Mouse (Mus musculus) cerebellum, adult (tissue): ENCODE results near the gene Hist1h1c.
A peak's percentile ranks its signal among the peaks of the same experiment; 100 is the strongest.
"Not testable (repeated sequence)": the region's sequence is repeated elsewhere in the genome, so short reads cannot be mapped to it uniquely, and the experiment has no call there.

Experiments
- ATAC-seq: cut with Nextera tagmentation; 2 replicates; pipeline ENCODE4 v1.9.2; 2017; ENCODE audit warnings: mild to moderate bottlenecking, moderate library complexity, mixed read lengths; ENCODE audit not compliant: insufficient number of reproducible peaks, low FRiP score, low TSS enrichment

Hist1h1c gene

DNA sequence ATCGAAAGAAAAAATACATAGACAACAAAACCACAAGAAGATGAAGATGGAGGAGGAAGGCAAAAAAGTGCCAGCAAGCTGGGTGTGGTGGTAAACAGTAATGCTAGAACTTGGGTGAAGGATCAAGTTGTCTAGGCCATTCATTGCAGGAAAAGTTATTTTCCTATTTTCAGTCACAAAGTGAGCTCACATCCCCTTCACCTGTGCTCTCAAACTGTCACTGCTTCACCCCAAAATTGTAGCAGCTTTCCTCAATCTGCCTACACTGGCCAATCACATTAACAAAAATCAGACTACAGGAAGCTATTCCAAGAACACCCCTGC lies 21.3 kb downstream of the Hist1h1c start:
- no peak for ATAC-seq

DNA sequence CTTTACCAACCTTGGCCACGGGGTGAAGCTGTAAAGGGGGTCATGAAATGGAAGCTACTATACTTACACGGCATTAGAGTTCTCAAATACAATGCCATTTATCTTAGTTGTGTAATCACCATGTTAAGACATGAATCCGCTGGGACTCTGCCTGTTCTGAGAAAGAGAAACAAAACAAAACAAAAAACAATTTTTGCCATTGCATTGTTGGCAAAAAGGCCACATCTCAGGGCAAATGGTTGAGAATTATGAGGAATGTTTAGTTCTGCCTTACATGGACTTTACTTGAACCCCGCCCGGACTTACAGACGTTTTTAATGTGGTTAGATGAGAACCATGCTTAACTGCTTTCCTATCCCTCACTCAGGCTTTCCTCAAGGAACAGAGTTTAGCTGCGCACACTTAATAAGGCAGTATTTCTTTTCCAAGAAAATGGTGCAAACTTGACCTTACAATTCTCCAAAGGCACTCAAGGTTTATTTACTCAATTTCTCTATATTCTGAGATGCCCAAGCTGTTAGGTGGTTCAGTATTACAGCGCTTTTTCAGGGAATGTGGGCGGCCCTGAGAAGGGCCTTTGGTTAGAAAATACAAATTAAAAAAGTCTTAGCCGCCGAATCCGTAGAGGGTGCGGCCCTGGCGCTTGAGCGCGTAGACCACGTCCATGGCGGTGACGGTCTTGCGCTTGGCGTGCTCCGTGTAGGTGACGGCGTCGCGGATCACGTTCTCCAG lies 21.8 kb downstream of the Hist1h1c start:
- no peak for ATAC-seq

GRCm38 (mm10) chr13:23760972-23761864 lies 22.6 kb downstream of the Hist1h1c start, which contains the start of gene Hist1h4a:
Gene Hist1h4a (minus strand): TSS chr13:23761230.
- ATAC-seq = peak; percentile 69

GRCm38 (mm10) chr13:23761871-23762821 lies 23.5 kb downstream of the Hist1h1c start, which contains the start of gene Hist1h3a:
Gene Hist1h3a (minus strand): TSS chr13:23762386.
- peak; percentile 83 for ATAC-seq

DNA sequence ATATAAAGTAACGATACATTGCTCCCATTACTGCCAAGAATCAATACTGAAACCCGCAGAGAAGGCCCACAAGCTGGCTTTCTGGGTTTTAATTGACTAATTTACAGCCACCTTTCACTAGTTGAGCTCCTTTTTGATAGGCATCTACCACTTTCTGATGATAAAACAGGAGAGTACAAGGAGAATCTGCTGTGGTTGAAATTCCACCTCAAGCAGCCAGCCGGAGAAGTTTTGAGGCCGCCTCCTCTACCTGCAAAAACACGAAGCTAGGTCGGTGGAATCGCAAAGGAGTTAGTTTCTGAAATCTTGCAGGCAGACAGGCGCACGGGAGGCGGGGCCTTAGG lies 24.6 kb downstream of the Hist1h1c start:
- ATAC-seq = no peak

- ATAC-seq = peak; percentile 71
Observed at GRCm38 (mm10) chr13:23763586-23764323, 25.1 kb downstream of the Hist1h1c start, which contains the start of gene Hist1h1a. Gene Hist1h1a (plus strand): TSS chr13:23763666.

DNA sequence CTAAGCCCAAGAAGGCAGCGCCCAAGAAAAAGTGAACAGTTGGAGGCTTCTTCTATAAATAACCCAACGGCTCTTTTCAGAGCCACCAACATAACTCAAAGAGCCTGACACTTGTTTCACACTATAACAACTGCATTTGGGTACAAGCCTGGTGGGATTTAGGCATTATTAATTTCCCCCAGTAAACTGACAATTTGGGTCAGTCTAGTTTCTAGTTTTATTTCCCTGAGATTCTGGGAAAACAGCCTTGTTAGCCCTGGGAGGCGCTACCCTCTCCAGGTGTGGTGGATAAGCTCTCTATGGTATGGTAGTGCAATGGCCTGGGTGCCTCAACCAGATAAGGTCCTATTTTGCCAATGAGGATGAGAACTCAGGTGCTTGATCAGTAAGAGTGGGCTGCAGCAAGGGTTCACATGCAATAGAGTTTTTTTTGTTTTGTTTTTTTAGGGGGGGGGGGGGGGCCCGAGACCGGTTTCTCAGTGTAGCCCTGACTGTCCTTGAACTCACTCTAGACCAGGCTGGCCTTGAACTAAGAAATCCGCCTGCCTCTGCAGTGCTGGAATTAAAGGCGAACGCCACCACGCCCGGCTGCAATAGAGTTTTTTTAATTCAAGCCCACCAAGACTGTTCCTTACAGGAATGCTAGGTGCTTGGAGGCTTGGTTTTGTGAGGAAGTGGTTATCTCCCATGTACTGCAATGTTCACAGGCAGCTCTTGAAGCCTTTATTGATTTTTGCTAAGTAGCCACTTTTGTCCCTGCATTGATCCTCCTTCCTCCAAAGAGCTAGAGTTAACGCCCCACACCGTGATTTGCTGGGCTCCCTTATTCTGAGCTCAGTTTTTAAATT lies 25.9 kb downstream of the Hist1h1c start:
- no peak for ATAC-seq

GRCm38 (mm10) chr13:23765172-23765513 lies 26.5 kb downstream of the Hist1h1c start:
- no peak for ATAC-seq

DNA sequence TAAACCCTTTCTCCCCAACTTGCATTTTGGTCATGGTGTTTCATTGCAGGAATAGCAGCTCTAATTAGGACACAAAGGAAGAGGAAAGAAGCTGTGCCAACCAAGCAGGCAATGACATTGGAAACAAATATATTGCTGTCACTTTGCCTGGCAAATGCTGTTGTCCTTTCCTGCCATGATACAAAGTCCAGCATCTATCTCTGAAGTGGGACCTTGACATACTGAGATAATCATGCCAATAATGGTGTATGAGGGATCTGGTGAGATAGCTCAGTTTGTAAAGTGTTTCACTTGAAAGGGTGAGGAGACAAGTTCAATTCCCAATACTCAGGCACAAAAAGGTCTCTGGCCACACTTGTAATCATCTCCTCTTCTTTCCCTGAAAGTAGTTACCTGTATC lies 28.2 kb downstream of the Hist1h1c start:
- ATAC-seq = no peak

- no peak for ATAC-seq
Observed at GRCm38 (mm10) chr13:23768834-23769397, 30.3 kb downstream of the Hist1h1c start.

GRCm38 (mm10) chr13:23769613-23770012 lies 31.0 kb downstream of the Hist1h1c start, which contains the start of gene Trim38:
Gene Trim38 (plus strand): TSS chr13:23769913.
- ATAC-seq = not testable (repeated sequence)

DNA sequence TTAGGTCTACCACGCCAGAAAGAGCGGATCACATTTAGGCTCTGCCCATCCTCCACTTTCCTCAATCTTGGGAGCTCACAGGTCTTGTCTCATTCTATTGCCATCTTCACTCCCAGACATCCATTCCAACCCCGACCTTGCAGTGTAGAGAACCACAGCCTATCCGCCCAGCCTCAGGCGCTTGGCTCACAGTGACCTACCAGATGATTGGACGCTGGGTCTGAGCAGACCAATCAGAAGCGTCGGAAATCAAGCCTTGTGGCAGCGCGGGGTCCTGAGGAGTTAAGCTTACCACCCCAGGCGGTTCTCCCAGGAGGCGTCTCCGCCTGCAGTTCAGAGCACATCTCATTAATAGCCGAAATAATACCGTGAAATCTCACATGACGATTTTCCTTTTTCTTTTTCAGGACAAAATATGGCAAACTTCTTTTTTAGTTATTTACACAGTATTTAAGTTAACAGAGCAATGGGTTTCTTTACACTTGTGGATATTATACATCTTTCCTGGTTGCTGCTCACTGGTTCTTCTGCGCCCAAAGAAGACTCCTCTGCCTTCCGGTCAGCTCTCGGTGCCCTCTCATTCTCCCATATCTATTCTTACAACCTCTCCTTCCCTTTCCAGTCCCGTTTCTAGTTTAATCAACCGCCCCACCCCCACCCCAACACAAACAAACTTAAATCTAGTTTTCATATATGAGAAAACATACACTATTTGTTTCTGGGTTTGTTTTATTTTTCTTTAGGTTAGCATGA lies 34.1 kb downstream of the Hist1h1c start:
- no peak for ATAC-seq

DNA sequence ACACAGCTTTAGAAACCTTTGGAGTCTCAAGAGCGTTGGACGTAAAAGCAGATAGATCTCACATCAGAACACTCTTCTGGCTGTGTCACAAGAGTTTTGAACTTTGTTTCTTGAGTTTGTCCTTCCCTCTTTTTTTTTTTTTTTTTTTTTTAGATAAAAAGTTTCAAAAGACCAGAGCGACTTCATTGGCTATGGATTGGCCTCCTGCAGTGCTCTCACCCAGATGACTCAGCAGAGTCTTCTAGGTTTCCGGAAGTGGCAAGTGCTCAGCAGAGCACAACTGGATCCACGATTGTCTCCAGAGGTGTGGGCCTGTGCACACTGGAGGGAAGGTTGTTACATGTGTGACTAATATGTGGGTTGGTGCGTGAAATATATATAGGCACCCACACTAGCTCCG lies 39.7 kb downstream of the Hist1h1c start:
- no peak for ATAC-seq

DNA sequence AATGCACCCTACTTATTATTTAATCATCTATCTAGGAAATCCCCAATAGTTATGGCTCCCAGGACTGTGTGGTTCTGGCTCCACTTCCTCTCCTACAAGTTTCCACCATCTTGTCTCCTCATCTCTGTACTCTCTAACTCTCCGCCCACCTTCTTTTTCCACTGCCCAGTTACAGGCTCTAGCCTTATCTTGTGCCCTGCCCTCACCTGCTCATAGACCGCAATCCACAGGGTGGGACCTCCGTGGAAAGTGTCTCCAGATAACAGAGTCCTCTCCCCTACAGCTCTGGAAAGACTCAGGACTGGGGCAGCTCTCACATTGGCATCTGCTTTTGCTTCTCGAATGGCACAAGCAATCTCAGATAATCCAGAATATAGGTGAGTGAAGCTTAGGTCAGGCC lies 40.4 kb downstream of the Hist1h1c start:
- ATAC-seq = no peak
